Mouse (Mus musculus): ENCODE measurements around the gene Zranb2. TPM values are rescaled to one million over a fixed set of nuclear protein-coding genes. Genes with fewer than 3 reads are reported as not detected.

Gene Zranb2
- polyA plus RNA-seq, 1 experiment from 2014 or later: 82.1 TPM

- H3K4me2 ChIP-seq (ENCODE audit: low read length): no peak overlapping the region
- no peak overlapping the region for H3K9ac ChIP-seq (ENCODE audit: low read depth, low read length)
- no peak overlapping the region for H3K4me3 ChIP-seq (replicated peaks; ENCODE audit: low read depth, low read length)
- H3K36me3 ChIP-seq (ENCODE audit: insufficient read depth, low read length): no peaks in the 10 kb centered on the region
- no peaks in the 10 kb centered on the region for H3K9me3 ChIP-seq (replicated peaks; ENCODE audit: low read length)
- H3K27ac ChIP-seq: no peak overlapping the region
- DNase-seq (ENCODE audit: low spot score) (no peak), ATAC-seq (replicated peaks; ENCODE audit: low FRiP score, low read depth) (no peak)
- no peak for TF ChIP-seq CTCF (IDR thresholded peaks at IDR 0.05; ENCODE audit: low read depth)
- WGBS: 74% methylated on average over 1 of the region's 1 CpGs
- no peaks in the 10 kb centered on the region for H3K27me3 ChIP-seq (ENCODE audit: insufficient read depth, low read length)
- no peaks in the 10 kb centered on the region for H3K4me1 ChIP-seq (replicated peaks; ENCODE audit: insufficient read depth, low read length)
Observed at GRCm38 (mm10) chr3:157576862-157577261, 42.9 kb downstream of the Zranb2 start.

- no peak overlapping the region for H3K9ac ChIP-seq (ENCODE audit: low read depth, low read length)
- no peaks in the 10 kb centered on the region for H3K27me3 ChIP-seq (ENCODE audit: insufficient read depth, low read length)
- no peak for DNase-seq (ENCODE audit: low spot score)
- no peak for TF ChIP-seq CTCF (IDR thresholded peaks at IDR 0.05; ENCODE audit: low read depth)
- no peaks in the 10 kb centered on the region for H3K4me1 ChIP-seq (replicated peaks; ENCODE audit: insufficient read depth, low read length)
- H3K36me3 ChIP-seq (ENCODE audit: insufficient read depth, low read length): no peaks in the 10 kb centered on the region
- no peak overlapping the region for H3K27ac ChIP-seq
- WGBS: 86% methylated on average over 5 of the region's 5 CpGs
- H3K9me3 ChIP-seq (replicated peaks; ENCODE audit: low read length): no peaks in the 10 kb centered on the region
- no peak overlapping the region for H3K4me3 ChIP-seq (replicated peaks; ENCODE audit: low read depth, low read length)
- no peak for ATAC-seq (replicated peaks; ENCODE audit: low FRiP score, low read depth)
- no peak overlapping the region for H3K4me2 ChIP-seq (ENCODE audit: low read length)
Observed at GRCm38 (mm10) chr3:157578469-157579170, 44.7 kb downstream of the Zranb2 start.

GRCm38 (mm10) chr3:157579376-157579775 is 45.4 kb downstream of the Zranb2 start:
- H3K27ac ChIP-seq: no peak overlapping the region
- WGBS: 56% methylated on average over 2 of the region's 2 CpGs
- no peak for ATAC-seq (replicated peaks; ENCODE audit: low FRiP score, low read depth)

GRCm38 (mm10) chr3:157580299-157580698 is 46.3 kb downstream of the Zranb2 start:
- ATAC-seq (replicated peaks; ENCODE audit: low FRiP score, low read depth): no peak
- Histone ChIP-seq H3K4me3 (replicated peaks; ENCODE audit: low read depth, low read length) (no peak overlapping the region), H3K9me3 (replicated peaks; ENCODE audit: low read length) (no peaks in the 10 kb centered on the region), H3K9ac (ENCODE audit: low read depth, low read length) (no peak overlapping the region), H3K27ac (no peak overlapping the region), H3K36me3 (ENCODE audit: insufficient read depth, low read length) (no peaks in the 10 kb centered on the region), H3K4me2 (ENCODE audit: low read length) (no peak overlapping the region), H3K27me3 (ENCODE audit: insufficient read depth, low read length) (no peaks in the 10 kb centered on the region), H3K4me1 (replicated peaks; ENCODE audit: insufficient read depth, low read length) (no peaks in the 10 kb centered on the region)
- 63% methylated on average over 4 of the region's 4 CpGs for WGBS
- DNase-seq (ENCODE audit: low spot score): no peak
- TF ChIP-seq CTCF (IDR thresholded peaks at IDR 0.05; ENCODE audit: low read depth): no peak

More at GRCm38 (mm10) chr3:157579376-157579775, 45.4 kb downstream of the Zranb2 start:
- no peaks in the 10 kb centered on the region for H3K27me3 ChIP-seq (ENCODE audit: insufficient read depth, low read length)
- DNase-seq (ENCODE audit: low spot score): no peak
- H3K4me3 ChIP-seq (replicated peaks; ENCODE audit: low read depth, low read length): no peak overlapping the region
- H3K9me3 ChIP-seq (replicated peaks; ENCODE audit: low read length): no peaks in the 10 kb centered on the region
- no peaks in the 10 kb centered on the region for H3K36me3 ChIP-seq (ENCODE audit: insufficient read depth, low read length)
- no peak overlapping the region for H3K9ac ChIP-seq (ENCODE audit: low read depth, low read length)
- H3K4me2 ChIP-seq (ENCODE audit: low read length): no peak overlapping the region
- no peaks in the 10 kb centered on the region for H3K4me1 ChIP-seq (replicated peaks; ENCODE audit: insufficient read depth, low read length)
- TF ChIP-seq CTCF (IDR thresholded peaks at IDR 0.05; ENCODE audit: low read depth): no peak

- no peak for DNase-seq (ENCODE audit: low spot score)
- WGBS: 22% methylated on average over 2 of the region's 2 CpGs
- Histone ChIP-seq H3K9me3 (replicated peaks; ENCODE audit: low read length) (no peaks in the 10 kb centered on the region), H3K4me1 (replicated peaks; ENCODE audit: insufficient read depth, low read length) (no peaks in the 10 kb centered on the region), H3K27me3 (ENCODE audit: insufficient read depth, low read length) (no peaks in the 10 kb centered on the region), H3K9ac (ENCODE audit: low read depth, low read length) (no peak overlapping the region), H3K4me3 (replicated peaks; ENCODE audit: low read depth, low read length) (no peak overlapping the region), H3K36me3 (ENCODE audit: insufficient read depth, low read length) (no peaks in the 10 kb centered on the region), H3K27ac (no peak overlapping the region), H3K4me2 (ENCODE audit: low read length) (no peak overlapping the region)
- peak; percentile 11; the same call in 1 of the 2 replicates for TF ChIP-seq CTCF (IDR thresholded peaks at IDR 0.05; ENCODE audit: low read depth)
- ATAC-seq (replicated peaks; ENCODE audit: low FRiP score, low read depth): no peak
Observed at GRCm38 (mm10) chr3:157581755-157582154, 47.8 kb downstream of the Zranb2 start.

- ATAC-seq (replicated peaks; ENCODE audit: low FRiP score, low read depth) (0 out of 2 replicates have a peak, but pooled peaks have one; percentile 33), DNase-seq (ENCODE audit: low spot score) (no peak)
- 55% methylated on average over 5 of the region's 5 CpGs for WGBS
- no peak for TF ChIP-seq CTCF (IDR thresholded peaks at IDR 0.05; ENCODE audit: low read depth)
- H3K27me3 ChIP-seq (ENCODE audit: insufficient read depth, low read length): no peaks in the 10 kb centered on the region
- no peak overlapping the region for H3K4me2 ChIP-seq (ENCODE audit: low read length)
- H3K27ac ChIP-seq: no peak overlapping the region
- H3K9ac ChIP-seq (ENCODE audit: low read depth, low read length): no peak overlapping the region
- H3K4me3 ChIP-seq (replicated peaks; ENCODE audit: low read depth, low read length): no peak overlapping the region
- H3K4me1 ChIP-seq (replicated peaks; ENCODE audit: insufficient read depth, low read length): no peaks in the 10 kb centered on the region
- H3K36me3 ChIP-seq (ENCODE audit: insufficient read depth, low read length): no peaks in the 10 kb centered on the region
- no peaks in the 10 kb centered on the region for H3K9me3 ChIP-seq (replicated peaks; ENCODE audit: low read length)
Observed at GRCm38 (mm10) chr3:157582626-157583405, 48.9 kb downstream of the Zranb2 start.
